Mouse (Mus musculus): ENCODE data around the gene Olfr1389. TPM values are rescaled to one million over a fixed set of nuclear protein-coding genes. Genes with fewer than 3 reads are reported as not detected.

Gene Olfr1389
- not detected for polyA plus RNA-seq (2012; fragmentation: generic; extraction: Trizol)

DNA sequence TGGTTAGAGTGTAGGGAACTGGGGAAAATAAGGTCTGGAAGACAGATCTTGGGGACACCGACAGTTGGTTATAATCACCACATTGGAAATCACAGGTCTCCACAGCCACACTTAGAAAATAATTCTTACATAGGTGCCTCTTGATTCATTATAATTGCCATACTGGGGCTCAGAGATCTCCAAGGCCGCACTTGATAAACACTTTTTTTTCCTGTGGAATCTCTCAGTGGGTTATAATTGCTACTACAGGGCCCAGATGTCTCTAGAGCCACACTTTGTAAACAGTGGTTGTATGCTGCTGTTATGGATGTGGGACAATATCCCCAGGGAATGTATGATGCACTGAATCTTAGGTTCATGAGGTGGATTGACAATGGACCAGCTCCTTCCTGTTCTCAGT, at the start of gene Olfr1389:
Gene Olfr1389 (plus strand): TSS at position 301 of the 400 bp plus-strand sequence.

GRCm38 (mm10) chr11:49436411-49436810, 13.5 kb downstream of the Olfr1389 start, which contains the start of gene Olfr1388:
Gene Olfr1388 (plus strand): TSS chr11:49436624.

DNA sequence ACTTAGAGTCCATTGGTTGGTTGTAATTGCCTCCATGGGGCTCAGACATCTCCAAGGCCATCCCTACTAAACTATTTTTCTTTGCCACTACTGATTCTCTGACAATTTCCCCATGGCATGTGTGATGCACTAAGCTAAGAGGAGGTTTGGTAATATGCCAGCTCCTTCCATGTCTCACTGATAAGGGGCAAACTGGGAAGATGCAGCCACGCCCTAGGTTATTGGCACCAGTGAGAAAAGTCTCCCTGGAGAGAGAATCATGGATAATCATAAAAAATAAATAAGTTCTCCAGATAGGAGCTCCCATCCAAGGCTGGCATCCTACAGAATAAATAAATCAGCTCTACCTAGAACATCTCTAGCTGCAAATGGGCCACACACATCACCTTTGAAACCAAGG, 32.2 kb downstream of the Olfr1389 start, which contains the start of gene Olfr1387:
Gene Olfr1387 (plus strand): TSS at position 301 of the 400 bp plus-strand sequence.

DNA sequence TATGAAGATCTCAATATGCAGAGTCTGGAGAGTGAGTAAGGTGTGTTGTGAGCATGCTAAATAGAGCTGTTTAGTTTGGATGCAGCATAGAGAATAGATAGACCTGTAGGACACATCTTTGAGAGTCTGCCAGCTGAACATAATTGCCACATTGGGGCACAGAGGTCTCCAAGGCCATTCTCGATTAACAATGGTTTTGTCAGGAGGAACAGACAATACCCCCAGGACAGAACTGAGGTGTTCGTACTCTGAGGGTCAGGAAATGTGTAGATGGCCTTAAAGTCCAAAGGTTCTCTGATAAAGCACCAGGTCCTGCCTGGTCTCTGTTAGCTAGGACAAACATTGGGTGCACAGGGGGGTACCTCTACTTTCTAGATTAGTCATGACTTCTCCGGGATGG, 41.9 kb downstream of the Olfr1389 start, which contains the start of gene Olfr1386:
Gene Olfr1386 (plus strand): TSS at position 301 of the 400 bp plus-strand sequence.

Other genes with a start within 250 kb of the Olfr1389 start
- gene Btnl9, start 235.9 kb upstream of the Olfr1389 start, polyA plus RNA-seq (2012; fragmentation: generic; extraction: Trizol) = under 1 TPM in 1 of 2 experiments, not detected in 1; 0.01 TPM
- gene Zfp62, start 219.8 kb upstream of the Olfr1389 start, polyA plus RNA-seq (2012; fragmentation: generic; extraction: Trizol) = 1 to 10 TPM in 1 of 2 experiments, under 1 TPM in 1; 0.35 to 2.6 TPM
- gene Mgat1, start 178.9 kb upstream of the Olfr1389 start, polyA plus RNA-seq (2012; fragmentation: generic; extraction: Trizol) = 10 to 100 TPM; 44.6 to 95.3 TPM
- under 1 TPM in 1 of 2 experiments, not detected in 1; 0.04 TPM for gene Olfr1393, start 144.8 kb upstream of the Olfr1389 start, polyA plus RNA-seq (2012; fragmentation: generic; extraction: Trizol)
- gene Olfr1392, start 137.8 kb upstream of the Olfr1389 start, polyA plus RNA-seq (2012; fragmentation: generic; extraction: Trizol) = under 1 TPM in 1 of 2 experiments, not detected in 1; 0.09 TPM
- not detected for gene Olfr10, start 118.3 kb upstream of the Olfr1389 start, polyA plus RNA-seq (2012; fragmentation: generic; extraction: Trizol)
- gene Olfr1391, start 100.3 kb upstream of the Olfr1389 start, polyA plus RNA-seq (2012; fragmentation: generic; extraction: Trizol) = not detected
- gene Olfr1390, start 87.9 kb upstream of the Olfr1389 start, polyA plus RNA-seq (2012; fragmentation: generic; extraction: Trizol) = not detected
- gene Olfr1388, start 13.6 kb downstream of the Olfr1389 start, polyA plus RNA-seq (2012; fragmentation: generic; extraction: Trizol) = under 1 TPM; 0.01 TPM
- gene Olfr1387, start 32.3 kb downstream of the Olfr1389 start, polyA plus RNA-seq (2012; fragmentation: generic; extraction: Trizol) = not detected
- gene Olfr1386, start 42.0 kb downstream of the Olfr1389 start, polyA plus RNA-seq (2012; fragmentation: generic; extraction: Trizol) = not detected
- gene Olfr1385, start 66.0 kb downstream of the Olfr1389 start, polyA plus RNA-seq (2012; fragmentation: generic; extraction: Trizol) = under 1 TPM in 1 of 2 experiments, not detected in 1; 0.01 TPM
- gene Olfr1384, start 83.7 kb downstream of the Olfr1389 start, polyA plus RNA-seq (2012; fragmentation: generic; extraction: Trizol) = not detected
- gene Olfr1383, start 96.6 kb downstream of the Olfr1389 start, polyA plus RNA-seq (2012; fragmentation: generic; extraction: Trizol) = not detected
- not detected for gene Olfr1382, start 105.2 kb downstream of the Olfr1389 start, polyA plus RNA-seq (2012; fragmentation: generic; extraction: Trizol)
- gene Olfr1381, start 120.4 kb downstream of the Olfr1389 start, polyA plus RNA-seq (2012; fragmentation: generic; extraction: Trizol) = not detected
- gene Olfr1380, start 133.8 kb downstream of the Olfr1389 start, polyA plus RNA-seq (2012; fragmentation: generic; extraction: Trizol) = not detected
- not detected for gene Flt4, start 186.2 kb downstream of the Olfr1389 start, polyA plus RNA-seq (2012; fragmentation: generic; extraction: Trizol)
- gene Scgb3a1, start 240.5 kb downstream of the Olfr1389 start, polyA plus RNA-seq (2012; fragmentation: generic; extraction: Trizol) = not detected

All from C3H10T1/2 (cell line).